Mouse (Mus musculus) liver, adult 2 months (tissue): ENCODE measurements around the gene Olfr147.

Source experiments
- CTCF ChIP-seq: fragments of 200-500 bp; IDR thresholded peaks from 2 replicates; pipeline ENCODE4 v1.5.1; 2011; ENCODE audit warnings: low read depth, low read length, control low read depth
- POLR2A ChIP-seq: fragments of 200-500 bp; IDR thresholded peaks from 2 replicates; pipeline ENCODE4 v1.6.1; 2011; ENCODE audit warnings: low read length, control low read depth; ENCODE audit not compliant: insufficient read depth; ENCODE audit errors: extremely low read depth

GRCm38 (mm10) chr9:38427026-38427425 is 25.5 kb downstream of the Olfr147 start:
- TF ChIP-seq CTCF = no peak
- no peak for TF ChIP-seq POLR2A
